Mouse (Mus musculus): Measurements from ENCODE around the gene Hdhd5. TPM values are rescaled to one million over a fixed set of nuclear protein-coding genes. Genes with fewer than 3 reads are reported as not detected.

The Hdhd5 gene
- total and polyA plus RNA-seq, 3 experiments = 10.9 to 21.5 (median 11.4) TPM

GRCm38 (mm10) chr6:120483211-120483626 is 47.9 kb downstream of the Hdhd5 start:
- no peaks in the 10 kb centered on the region for H3K27me3 ChIP-seq (replicated peaks)
- peaks cover 0 to 21% of the 10 kb centered on the region in 2 experiments; a peak in 2 of 4 replicates for H3K4me1 ChIP-seq (ENCODE audit: control insufficient read depth in 1 of 2, insufficient read depth in 2 of 2)
- H3K4me3 ChIP-seq (replicated peaks in 1 of 3; ENCODE audit: low read depth in 2 of 3, low read length in 2 of 3, poor library complexity in 1 of 3) = no peak overlapping the region
- peak; percentile 78 for TF ChIP-seq RAD21 (IDR thresholded peaks at IDR 0.05; ENCODE audit: low read depth, low read length)
- peak; percentile 69 to 83 for TF ChIP-seq CTCF (conservative IDR thresholded peaks at IDR 0.05 in 1 of 2, IDR thresholded peaks at IDR 0.05 in 1 of 2; ENCODE audit: low read depth in 2 of 2, low read length in 2 of 2)
- TF ChIP-seq RCOR1 (conservative IDR thresholded peaks at IDR 0.05; ENCODE audit: low read depth, low read length) = no peak
- no peak for TF ChIP-seq MEF2A (IDR thresholded peaks at IDR 0.05; ENCODE audit: borderline replicate concordance, low read depth, low read length)
- peak; percentile 74 for TF ChIP-seq SMC3 (IDR thresholded peaks at IDR 0.05; ENCODE audit: low read depth, low read length)
- no peak for TF ChIP-seq PAX5 (IDR thresholded peaks at IDR 0.05; ENCODE audit: low read length)
- TF ChIP-seq NELFE (IDR thresholded peaks at IDR 0.05; ENCODE audit: low read depth, low read length) = no peak
- no peaks in the 10 kb centered on the region for H3K9me3 ChIP-seq (replicated peaks; ENCODE audit: low read length)
- H3K36me3 ChIP-seq (replicated peaks in 1 of 2; ENCODE audit: control insufficient read depth in 1 of 2, insufficient read depth in 1 of 2, low read length in 1 of 2) = peaks cover 47 to 68% of the 10 kb centered on the region in 2 experiments
- H3K9ac ChIP-seq (ENCODE audit: insufficient read depth, low read depth) = no peak overlapping the region
- in situ Hi-C loops (cut with MboI; ENCODE audit: low pct_ligation_motif_present, low pct_unique_long_range_greater_than_20kb, low sequenced_read_pairs) = loop anchor here (10.0 kb wide), 1 partner anchor 48 kb away; no protein-coding TSS in a partner anchor
- dilution Hi-C loops (cut with MboI; ENCODE audit: extremely low pct_ligation_motif_present, extremely low pct_unique_long_range_greater_than_20kb, low sequenced_read_pairs) = no loop called here
- DNase-seq (ENCODE audit: extremely low read depth) = peak; percentile 61
- H3K27ac ChIP-seq (ENCODE audit: insufficient read depth, low read depth) = no peak overlapping the region
- no peak overlapping the region for H3K4me2 ChIP-seq (ENCODE audit: insufficient read depth, low read depth, poor library complexity, severe bottlenecking)
- H3K79me2 ChIP-seq (replicated peaks; ENCODE audit: control insufficient read depth, extremely low read depth, insufficient read depth, poor library complexity, severe bottlenecking) = no peaks in the 10 kb centered on the region

- Histone ChIP-seq H3K4me3 (replicated peaks in 1 of 3; ENCODE audit: low read depth in 2 of 3, low read length in 2 of 3, poor library complexity in 1 of 3) (no peak overlapping the region), H3K36me3 (replicated peaks in 1 of 2; ENCODE audit: control insufficient read depth in 1 of 2, insufficient read depth in 1 of 2, low read length in 1 of 2) (peaks cover 52 to 72% of the 10 kb centered on the region in 2 experiments), H3K4me2 (ENCODE audit: insufficient read depth, low read depth, poor library complexity, severe bottlenecking) (no peak overlapping the region), H3K79me2 (replicated peaks; ENCODE audit: control insufficient read depth, extremely low read depth, insufficient read depth, poor library complexity, severe bottlenecking) (no peaks in the 10 kb centered on the region), H3K27ac (ENCODE audit: insufficient read depth, low read depth) (no peak overlapping the region), H3K9ac (ENCODE audit: insufficient read depth, low read depth) (no peak overlapping the region), H3K4me1 (ENCODE audit: control insufficient read depth in 1 of 2, insufficient read depth in 2 of 2) (peaks cover 0 to 20% of the 10 kb centered on the region in 2 experiments; a peak in 2 of 4 replicates), H3K9me3 (replicated peaks; ENCODE audit: low read length) (no peaks in the 10 kb centered on the region), H3K27me3 (replicated peaks) (no peaks in the 10 kb centered on the region)
- dilution Hi-C loops (cut with MboI; ENCODE audit: extremely low pct_ligation_motif_present, extremely low pct_unique_long_range_greater_than_20kb, low sequenced_read_pairs) = no loop called here
- no peak for TF ChIP-seq UBTF (IDR thresholded peaks at IDR 0.05; ENCODE audit: low read depth, low read length)
- TF ChIP-seq E2F4 (IDR thresholded peaks at IDR 0.05; ENCODE audit: insufficient replicate concordance, low read depth, low read length) = no peak
- TF ChIP-seq KAT2A (IDR thresholded peaks at IDR 0.05; ENCODE audit: insufficient replicate concordance, low read length) = no peak
- no peak for TF ChIP-seq ZKSCAN1 (IDR thresholded peaks at IDR 0.05; ENCODE audit: borderline replicate concordance, low read depth, low read length)
- TF ChIP-seq POLR2A (IDR thresholded peaks at IDR 0.05; ENCODE audit: low read depth, low read length) = no peak
- no peak for TF ChIP-seq CHD1 (IDR thresholded peaks at IDR 0.05; ENCODE audit: low read depth, low read length)
- no peak for TF ChIP-seq JUN (IDR thresholded peaks at IDR 0.05; ENCODE audit: insufficient read depth, low read depth, low read length)
- TF ChIP-seq MAZ (IDR thresholded peaks at IDR 0.05; ENCODE audit: low read depth, low read length) = no peak
- no peak for TF ChIP-seq ETS1 (conservative IDR thresholded peaks at IDR 0.05; ENCODE audit: low read depth, low read length)
- TF ChIP-seq CTCF (conservative IDR thresholded peaks at IDR 0.05 in 1 of 2, IDR thresholded peaks at IDR 0.05 in 1 of 2; ENCODE audit: low read depth in 2 of 2, low read length in 2 of 2) = no peak
- no peak for TF ChIP-seq RCOR1 (conservative IDR thresholded peaks at IDR 0.05; ENCODE audit: low read depth, low read length)
- TF ChIP-seq ZMIZ1 (IDR thresholded peaks at IDR 0.05; ENCODE audit: low read depth, low read length) = no peak
- TF ChIP-seq GABPA (IDR thresholded peaks at IDR 0.05; ENCODE audit: insufficient replicate concordance, low read depth, low read length) = no peak
- no peak for TF ChIP-seq TCF12 (IDR thresholded peaks at IDR 0.05; ENCODE audit: low read depth, low read length)
- no peak for TF ChIP-seq EP300 (IDR thresholded peaks at IDR 0.05; ENCODE audit: low read length)
- no peak for TF ChIP-seq SIN3A (IDR thresholded peaks at IDR 0.05; ENCODE audit: low read length)
- TF ChIP-seq TBP (conservative IDR thresholded peaks at IDR 0.05; ENCODE audit: low read depth, low read length) = no peak
- no peak for TF ChIP-seq NRF1 (IDR thresholded peaks at IDR 0.05; ENCODE audit: low read depth, low read length)
- no peak for TF ChIP-seq PAX5 (IDR thresholded peaks at IDR 0.05; ENCODE audit: low read length)
- no peak for DNase-seq (ENCODE audit: extremely low read depth)
- in situ Hi-C loops (cut with MboI; ENCODE audit: low pct_ligation_motif_present, low pct_unique_long_range_greater_than_20kb, low sequenced_read_pairs) = loop anchor here (10.0 kb wide), 1 partner anchor 48 kb away; no protein-coding TSS in a partner anchor
Measured at GRCm38 (mm10) chr6:120482756-120483155, 48.4 kb downstream of the Hdhd5 start.

Data from CH12.LX (cell line).